Mouse (Mus musculus): Measurements from ENCODE around the gene Gng8.

Gene Gng8

DNA sequence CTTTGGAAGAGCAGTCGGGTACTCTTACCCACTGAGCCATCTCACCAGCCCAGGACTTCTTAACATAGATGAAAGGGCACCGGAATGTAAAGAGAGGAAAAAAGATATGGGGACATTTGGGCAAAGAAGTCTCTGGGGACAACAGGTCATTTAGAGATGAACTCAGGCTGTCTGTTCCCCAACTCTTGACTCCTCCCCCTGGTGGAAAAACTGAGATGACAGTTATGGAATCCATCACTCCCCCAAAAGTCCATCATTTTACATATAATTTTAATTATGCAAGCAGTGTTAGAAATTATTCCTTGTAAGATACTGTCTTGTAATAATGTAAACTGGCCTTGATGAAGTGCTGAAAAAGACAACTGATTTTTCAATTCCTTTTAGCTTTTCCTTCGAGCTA lies 13.9 kb upstream of the Gng8 start:
- no peak for DNase-seq

DNA sequence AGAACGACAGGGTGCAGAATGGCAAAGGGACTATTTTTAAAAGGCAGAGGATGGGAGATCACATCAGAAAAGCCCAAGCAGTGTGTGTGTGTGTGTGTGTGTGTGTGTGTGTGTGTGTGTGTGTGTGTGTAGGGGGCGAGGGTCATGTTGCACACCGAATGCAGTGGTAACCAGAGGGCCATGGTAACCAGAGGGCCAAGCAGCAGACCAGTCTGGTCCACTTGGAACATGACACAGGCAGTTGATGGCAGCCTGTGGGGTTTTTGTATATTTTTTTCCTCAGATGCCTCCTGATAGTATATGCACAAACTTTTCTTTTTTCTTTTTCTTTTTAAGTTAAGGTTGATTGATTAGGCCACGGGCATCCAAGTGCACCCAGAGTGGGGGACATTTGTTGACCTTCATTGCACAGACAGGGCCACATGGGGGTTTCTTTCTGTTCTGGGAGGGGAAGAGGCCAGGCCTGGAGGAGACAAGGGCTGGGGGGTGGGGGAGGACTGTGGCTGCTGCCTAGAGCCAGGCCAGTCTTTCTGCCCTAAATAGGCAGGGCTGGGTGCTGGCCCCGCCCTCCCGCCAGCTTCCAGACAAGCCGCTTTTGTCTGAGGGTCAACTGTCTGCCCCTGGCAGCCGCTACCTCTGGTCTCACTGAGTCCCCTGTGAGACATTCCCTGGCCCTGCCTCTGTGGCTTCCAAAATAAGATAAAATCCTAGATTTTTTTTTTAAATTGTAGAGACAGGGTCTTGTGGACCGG lies 11.6 kb upstream of the Gng8 start:
- DNase-seq, result no peak

DNA sequence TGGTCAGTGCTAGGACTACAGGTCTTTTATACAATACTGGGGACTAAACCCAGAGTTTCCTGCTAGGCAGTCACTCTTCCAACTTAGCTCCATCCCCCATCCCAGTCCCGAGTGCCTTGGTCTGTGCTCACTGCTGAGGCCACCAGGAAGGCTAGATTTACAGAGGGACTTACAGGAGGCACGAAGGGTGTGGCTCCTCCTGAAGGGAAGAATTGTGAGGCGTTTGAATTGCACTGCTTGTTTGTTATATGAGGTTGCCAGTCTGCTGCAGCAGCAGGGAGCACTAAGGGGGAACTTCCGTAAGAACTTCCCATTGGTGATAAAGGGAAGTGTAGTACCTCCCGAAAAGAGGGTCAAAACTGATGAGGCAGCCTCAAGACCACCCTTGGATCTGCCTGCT lies 11.0 kb upstream of the Gng8 start:
- no peak for DNase-seq

DNA sequence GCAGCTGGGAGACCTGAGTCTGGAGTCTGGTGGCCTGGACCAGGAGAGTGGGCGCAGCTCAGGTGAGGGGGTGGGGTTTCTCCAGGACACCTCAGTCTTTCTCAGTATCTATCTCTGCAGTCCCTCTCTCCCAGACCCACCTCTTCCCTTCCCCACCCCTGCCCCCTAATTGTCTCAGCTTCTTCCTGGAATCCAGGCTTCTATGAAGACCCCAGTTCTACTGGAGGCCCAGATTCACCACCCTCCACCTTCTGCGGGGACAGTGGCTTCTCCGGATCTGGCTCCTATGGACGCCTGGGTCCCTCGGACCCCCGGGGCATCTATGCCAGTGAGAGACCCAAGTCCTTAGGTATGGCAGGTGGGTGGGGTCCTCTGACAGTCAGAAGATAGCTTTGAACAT lies 8.4 kb upstream of the Gng8 start:
- DNase-seq, result no peak

DNA sequence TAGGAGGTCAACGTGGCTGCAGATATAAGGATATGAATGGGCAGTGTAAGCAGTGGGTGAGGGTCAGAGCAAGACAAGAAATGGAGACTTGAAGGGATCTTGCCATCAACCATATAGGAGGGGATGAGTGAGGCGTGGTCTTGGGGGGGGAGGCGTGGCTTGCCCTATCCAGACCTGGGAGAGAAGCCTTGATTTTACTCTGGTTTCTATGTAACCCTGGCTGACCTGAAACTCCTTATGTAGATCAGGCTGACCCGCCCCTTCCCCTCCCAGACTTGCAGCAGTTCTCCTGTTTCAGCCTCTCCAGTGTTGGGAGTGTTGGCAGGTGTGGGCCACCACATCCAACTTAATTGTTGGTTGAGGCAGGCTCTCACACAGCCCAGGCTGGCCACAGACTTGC lies 7.3 kb upstream of the Gng8 start:
- no peak for DNase-seq

DNA sequence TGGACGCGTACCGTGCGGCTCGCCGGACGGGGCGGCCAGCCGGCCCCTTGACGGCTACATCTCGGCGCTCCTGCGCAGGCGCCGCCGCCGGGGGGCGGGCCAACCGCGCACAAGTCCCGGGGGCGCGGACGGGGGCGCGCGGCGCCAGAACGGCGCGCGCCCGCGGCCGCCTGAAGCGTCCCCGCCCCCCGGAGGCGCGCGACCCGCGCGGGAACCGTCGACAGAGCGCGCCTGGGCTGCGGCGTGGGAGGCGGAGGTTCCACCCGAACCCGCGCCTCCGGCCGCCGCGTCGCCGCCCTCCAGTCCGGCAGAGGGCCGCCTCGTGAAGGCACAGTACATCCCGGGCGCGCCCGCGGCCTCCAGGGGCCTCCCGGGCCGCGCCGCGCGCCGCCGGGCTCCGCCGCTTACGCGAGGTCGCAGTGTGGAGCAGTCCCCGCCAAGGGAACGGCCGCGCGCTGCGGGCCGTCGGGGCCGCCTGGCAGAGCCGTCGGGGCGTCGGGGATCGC lies 6.3 kb upstream of the Gng8 start:
- no peak for DNase-seq

DNA sequence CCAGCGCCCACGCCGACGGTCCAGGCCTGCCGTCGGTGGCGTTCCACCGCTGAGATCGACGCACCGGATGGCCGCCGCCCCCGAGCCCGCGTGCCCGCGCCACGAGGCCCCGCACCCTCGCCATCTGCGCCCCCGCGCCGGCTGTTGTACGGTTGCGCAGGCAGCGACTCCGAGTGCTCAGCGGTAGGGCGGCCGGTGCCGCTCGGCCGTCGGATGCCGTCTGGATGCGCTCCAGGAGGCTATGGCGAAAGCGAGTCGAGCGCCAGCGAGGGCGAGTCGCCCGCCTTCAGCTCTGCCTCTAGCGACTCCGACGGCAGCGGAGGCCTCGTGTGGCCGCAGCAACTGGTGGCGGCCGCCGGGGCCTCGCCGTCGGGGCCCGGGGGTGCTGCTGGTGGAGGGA lies 5.7 kb upstream of the Gng8 start:
- DNase-seq, result no peak

DNA sequence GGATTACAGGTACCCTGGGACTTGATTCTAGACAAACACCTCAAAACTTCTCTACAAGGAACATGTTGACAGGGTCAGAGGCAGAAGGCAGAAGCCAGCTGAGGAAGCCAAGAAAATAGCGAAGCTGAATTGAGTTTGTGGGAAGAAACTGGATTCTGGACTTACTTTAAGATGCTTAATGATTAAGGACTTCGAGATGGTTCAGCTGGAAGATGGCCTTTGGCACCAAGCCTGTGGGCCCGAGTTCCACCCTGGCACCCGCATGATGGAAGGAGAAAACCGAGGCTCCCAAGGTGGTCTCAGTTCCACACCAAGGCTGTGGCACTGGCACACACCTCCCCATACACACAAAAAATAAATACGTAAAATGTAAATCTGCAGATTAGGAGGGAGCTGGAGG lies 1.1 kb upstream of the Gng8 start:
- peak; percentile 23 for DNase-seq

DNA sequence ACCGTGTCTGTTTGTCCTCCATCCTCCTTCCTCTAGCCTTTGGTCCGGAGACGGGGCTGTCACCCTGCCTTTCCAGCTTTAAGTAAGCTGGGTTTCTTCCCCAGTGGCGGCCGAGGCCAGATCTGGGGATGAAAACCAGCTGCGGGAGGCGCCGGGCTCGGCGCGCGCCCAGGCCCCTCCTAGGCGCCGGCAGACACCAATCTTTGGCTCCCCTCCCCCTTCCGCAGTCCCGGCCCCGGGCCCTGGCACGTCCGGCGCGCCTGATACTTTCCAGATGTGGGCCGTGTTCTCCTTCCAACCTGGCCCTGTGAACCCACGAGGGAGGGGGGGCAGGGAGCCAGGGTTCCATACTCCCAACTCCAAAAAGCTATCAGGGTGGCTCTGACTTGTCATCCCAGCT lies 642 bp upstream of the Gng8 start:
- DNase-seq, result peak; percentile 46

DNA sequence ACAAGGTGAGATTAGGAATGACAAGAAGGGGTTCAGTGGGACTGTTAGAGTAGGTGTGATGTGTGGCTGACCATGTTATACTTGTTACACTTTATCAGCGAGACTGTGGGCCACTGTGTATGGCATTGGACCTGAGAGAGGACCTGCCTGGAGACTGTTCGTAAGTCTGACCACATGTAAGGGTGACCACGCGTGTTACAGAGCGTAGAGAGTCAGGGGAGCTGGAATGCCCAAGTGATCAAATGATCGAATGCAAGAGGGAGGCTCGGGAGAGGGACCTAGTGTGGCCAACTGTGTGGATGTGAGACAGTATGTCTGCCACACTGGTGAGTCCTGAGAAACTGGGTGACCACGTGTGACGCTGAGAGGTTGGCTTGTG lies 755 bp downstream of the Gng8 start:
- no peak for DNase-seq

DNA sequence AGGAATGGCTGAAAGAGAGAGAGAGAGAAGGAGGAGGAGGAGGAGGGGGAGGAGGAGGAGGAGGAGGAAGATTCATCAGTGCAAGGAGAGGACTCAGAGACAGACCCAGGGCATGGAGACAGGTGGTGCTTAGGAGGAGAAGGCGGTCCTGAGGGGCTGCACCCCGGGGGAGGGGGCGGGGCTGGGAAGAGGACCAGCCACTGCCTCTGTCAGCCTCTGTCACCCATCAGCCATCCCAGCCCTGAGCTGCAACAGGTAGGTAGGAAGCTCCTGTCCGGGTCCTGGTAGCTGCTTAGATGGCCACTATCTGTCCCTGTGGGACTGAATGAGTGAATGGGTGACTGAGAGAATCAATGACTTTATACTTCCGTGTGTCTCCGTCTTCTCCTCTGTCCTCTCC lies 2.0 kb downstream of the Gng8 start:
- no peak for DNase-seq

DNA sequence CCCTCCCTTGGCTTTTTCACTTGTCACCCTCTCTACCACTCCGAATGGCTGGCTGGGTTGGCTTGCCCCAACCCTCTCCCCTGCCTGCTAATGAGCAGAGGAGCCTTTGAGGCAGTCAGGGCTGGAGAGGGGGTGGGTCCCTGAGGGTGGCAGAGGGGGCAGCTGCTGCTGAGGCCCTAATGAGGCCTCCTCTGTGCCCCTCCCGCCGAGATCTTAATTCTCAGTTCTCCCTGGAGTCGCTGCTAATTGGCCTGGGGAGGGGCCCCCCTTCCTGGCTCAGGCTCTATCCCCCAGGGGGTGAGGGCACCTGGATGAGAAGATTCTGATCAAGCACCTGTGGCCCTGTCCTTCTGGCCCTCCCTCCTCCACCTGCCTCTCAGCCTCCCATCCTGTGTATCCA lies 2.7 kb downstream of the Gng8 start:
- no peak for DNase-seq

DNA sequence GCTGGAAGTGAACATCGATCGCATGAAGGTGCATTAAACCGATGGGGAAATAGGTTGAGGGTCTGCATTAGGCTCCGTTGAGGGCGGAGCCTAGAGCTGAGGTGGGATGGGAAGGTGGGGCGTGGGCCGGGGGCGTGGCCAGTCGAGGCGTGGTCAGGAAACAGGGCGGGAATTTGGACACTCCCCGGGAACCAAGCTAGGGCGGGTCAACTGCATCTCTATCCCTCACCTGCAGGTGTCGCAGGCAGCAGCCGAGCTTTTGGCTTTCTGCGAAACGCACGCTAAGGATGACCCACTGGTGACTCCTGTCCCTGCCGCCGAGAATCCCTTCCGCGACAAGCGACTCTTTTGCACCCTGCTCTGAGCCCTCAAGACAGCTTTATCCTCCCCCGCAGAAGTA lies 3.4 kb downstream of the Gng8 start:
- DNase-seq, result peak; percentile 76

DNA sequence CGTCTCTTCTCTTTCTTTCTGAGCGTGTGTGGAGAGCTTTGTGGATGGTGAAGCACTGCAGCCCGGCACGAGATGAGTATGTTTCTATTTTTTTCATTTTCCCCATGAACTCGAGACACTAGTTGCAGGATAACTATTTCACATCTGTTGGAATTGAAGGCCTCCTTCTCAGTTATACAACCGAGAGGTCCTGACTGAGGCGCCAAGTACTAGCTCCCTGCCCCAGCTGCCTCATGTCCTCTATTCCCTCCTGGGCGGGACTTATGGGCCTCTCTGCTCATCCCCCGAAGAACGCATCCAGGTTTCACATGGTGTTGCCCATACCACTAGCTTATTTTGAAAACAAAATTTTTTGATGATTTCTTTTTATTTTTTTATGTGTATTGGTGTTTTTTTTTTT lies 3.9 kb downstream of the Gng8 start:
- no peak for DNase-seq

DNA sequence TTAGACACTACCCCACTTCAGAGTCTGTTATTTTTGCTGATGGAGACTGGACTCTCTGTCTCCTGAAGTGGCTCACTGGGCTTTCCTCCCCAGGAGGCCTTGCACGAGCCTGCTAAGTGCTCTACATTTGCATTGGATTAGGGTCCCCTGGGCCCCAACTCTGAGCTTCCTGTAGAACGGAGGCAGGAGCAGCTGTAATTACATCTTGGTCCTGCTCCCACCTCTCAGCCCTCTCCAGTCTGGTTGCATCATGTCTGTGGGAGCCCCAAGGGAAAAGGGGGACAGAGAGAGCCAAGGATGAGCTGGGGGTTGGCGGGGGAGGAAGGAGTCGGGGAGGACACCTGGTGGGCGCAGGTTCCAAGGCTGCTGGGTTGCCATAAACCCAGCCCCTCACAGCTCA lies 8.9 kb downstream of the Gng8 start:
- DNase-seq, result no peak

DNA sequence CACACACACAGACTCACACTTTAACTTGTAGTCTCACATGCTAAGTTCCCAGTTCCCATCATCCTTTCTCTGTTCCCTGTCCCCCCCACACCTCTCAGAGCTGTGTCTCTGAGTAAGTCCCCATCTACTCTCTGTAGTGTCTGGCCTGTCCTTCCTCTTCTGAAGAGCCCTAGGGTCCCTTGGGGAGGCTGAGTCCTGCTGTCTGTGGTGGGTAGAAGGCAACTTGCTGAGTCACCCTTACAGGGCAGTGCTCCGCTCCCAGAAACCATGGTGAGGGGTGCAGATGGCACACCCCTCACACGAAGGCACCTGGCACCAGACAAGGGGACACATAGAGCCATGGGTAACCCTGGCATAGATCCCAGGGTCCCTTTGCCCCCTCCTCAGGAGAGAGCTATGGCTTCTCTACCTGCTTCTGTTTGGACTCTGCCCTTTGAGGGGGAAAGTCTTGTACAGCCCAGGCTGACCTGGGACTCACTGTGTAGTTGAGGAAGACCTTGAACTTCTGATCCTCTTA lies 11.9 kb downstream of the Gng8 start:
- DNase-seq, result no peak

DNA sequence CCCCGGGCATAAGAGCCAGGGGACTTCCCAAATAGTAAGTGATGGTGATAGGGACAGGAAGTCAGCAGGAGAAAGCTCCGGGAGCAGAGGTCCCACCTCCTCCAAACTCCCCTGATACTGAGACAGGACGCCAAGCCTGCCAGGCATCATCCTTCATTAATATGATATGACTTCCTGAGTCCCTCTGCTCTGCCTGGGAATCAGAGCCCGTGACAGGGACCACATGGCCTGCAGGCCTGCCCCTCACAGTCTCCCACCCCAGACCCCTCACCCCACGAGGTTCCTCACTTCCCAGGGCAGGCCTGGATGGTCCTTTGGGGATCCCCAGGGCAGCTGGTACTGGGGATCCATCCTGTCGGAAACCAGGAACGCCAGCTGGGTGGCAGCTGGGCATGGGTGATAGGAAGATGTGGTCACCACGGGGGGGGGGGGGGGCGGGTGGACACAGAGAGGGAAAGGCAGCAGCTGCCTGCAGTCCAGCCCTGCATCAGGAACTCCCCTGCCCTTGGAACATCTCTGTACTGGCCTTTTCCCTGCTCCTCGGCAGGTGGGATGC lies 12.6 kb downstream of the Gng8 start:
- no peak for DNase-seq

DNA sequence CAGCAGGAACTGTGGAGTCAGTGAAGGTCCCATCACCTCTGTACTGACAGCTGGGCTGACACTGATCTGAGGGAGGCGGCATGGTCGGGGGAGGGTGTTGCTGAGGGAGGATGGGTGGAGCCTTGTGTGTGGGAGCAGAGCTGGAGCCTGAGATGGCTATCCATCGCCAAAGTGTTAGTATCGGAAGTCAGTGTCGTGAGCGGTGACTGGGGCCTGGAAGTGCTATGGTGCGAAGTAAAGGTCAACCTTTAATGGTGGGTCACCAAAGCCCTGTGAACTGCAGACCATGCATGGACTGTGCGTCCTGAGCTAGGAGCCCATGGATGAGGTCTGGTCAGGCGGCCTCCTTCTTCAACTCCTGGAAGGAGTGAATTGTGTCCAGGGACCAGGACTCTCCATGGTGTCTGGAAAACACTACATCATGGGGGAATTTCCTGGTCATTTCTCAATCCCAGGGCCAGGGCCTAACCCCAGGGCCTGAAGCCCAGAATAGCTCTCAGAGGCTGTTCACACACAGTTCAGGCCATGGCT lies 14.0 kb downstream of the Gng8 start:
- DNase-seq, result peak; percentile 35

DNA sequence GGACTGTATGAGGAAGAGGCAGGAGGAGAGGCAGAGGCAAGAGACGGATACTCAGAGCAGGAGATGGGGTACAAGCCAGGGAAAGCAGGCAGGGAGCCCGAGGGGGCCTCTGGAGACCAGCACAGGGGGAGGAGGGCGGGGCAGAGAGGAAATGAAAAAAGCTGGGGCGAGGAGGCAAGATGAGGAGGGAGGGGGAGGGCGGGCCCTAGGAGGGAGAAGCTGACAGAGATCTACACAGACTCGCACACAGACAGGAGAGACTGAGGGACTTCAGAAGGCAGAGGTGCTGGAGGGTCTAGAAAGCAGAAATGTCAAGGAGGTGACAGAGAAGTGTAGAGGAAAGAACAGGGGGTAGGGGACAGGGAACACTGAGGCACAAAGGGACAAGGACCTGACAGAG lies 14.7 kb downstream of the Gng8 start, which contains the start of gene Ptgir:
Ptgir (plus strand) TSS at position 210 of the 400 bp plus-strand sequence.
- DNase-seq, result no peak

DNA sequence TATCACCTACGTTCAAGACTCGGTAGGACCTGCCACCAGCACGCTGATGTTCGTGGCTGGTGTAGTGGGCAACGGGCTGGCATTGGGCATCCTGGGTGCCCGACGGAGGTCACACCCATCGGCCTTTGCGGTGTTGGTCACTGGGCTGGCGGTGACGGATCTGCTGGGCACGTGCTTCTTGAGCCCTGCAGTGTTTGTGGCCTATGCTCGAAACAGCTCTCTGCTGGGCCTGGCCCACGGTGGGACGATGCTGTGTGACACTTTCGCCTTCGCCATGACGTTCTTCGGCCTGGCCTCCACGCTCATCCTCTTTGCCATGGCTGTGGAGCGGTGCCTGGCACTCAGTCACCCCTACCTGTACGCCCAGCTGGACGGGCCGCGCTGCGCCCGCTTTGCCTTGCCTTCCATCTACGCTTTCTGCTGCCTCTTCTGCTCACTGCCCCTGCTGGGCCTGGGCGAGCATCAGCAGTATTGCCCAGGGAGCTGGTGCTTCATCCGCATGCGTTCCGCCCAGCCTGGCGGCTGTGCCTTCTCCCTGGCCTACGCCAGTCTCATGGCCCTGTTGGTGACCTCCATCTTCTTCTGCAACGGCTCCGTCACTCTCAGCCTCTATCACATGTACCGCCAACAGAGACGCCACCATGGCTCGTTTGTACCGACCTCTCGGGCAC lies 15.4 kb downstream of the Gng8 start:
- no peak for DNase-seq

DNA sequence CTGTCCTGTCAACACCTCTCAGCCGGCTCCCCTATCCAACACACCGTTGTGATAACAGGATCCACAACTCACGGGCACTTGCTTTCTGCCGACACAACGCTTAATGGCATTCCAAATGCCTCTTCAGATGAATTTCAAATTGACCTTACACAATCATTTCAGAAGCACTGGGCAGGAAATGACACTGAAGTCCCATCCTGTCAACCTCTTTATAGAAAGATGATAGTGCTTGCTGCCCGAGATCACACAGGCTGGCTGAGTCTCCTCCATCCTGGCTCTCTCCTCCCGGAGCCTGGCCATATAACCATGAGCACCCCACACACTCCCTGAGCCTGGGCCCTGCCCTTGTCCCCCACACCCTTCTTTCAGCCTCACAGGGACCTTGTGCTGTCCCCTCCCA lies 16.3 kb downstream of the Gng8 start:
- DNase-seq, result no peak

DNA sequence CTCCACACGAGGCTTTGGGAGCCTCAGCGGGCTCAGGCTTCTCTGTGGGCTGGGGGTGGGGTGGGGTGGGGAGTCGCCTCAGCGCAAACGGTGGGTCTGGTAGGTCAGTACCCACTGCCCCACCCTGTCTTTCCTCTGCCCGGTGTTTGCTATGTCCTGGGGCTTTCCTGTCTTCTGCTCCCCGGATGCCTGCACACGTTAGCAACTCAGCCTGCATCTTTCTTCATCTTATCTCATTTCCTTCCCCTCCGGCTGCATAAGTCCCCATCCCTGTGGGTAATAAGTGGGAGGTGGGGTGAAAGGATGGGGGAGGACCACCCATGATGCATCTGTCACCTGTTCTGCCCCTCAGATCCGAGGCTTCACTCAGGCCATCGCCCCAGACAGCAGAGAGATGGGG lies 16.8 kb downstream of the Gng8 start:
- DNase-seq, result no peak

DNA sequence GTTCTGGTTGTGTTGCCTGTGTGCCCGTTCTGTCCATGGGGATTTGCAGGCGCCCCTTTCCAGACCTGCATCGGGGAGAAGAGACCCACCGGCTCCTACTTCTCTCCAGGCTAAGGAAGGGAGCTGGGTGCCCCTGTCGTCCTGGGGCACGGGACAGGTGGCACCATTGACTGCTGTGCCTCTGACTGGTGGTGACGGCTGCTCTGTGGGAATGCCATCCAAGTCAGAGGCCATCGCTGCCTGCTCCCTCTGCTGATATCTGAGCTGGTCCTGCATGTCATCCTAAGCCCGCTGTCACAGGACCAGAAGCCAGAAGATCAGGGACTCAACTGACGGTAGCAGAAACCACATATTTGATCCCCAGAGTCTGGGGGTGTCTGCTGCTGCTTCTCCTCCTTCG lies 17.3 kb downstream of the Gng8 start:
- no peak for DNase-seq

DNA sequence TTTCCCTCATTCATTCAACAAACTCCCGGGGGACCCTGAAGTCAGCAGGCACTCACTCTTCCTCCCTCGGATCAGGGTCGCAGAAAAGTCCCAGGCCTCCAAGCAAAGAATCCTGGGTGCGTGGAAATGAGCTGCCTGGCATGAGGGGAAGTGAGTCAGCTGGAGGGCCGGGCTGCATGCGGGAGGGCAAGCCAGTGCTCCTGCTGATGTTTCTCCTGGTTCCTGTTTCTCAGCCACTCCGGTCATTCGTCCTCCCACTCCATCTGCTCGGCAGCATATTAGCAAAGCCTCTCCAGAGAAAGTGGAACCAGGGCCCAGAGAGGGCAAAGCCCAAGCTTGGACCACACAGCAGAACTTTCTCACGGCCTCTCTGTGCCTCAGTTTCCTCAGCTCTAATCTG lies 18.3 kb downstream of the Gng8 start:
- DNase-seq, result no peak

Data from kidney, adult 18-20 months (tissue).